Mouse (Mus musculus): ENCODE data around the gene Sik2.
A peak's percentile ranks its signal among the peaks of the same experiment; 100 is the strongest.

Sik2 gene

DNA sequence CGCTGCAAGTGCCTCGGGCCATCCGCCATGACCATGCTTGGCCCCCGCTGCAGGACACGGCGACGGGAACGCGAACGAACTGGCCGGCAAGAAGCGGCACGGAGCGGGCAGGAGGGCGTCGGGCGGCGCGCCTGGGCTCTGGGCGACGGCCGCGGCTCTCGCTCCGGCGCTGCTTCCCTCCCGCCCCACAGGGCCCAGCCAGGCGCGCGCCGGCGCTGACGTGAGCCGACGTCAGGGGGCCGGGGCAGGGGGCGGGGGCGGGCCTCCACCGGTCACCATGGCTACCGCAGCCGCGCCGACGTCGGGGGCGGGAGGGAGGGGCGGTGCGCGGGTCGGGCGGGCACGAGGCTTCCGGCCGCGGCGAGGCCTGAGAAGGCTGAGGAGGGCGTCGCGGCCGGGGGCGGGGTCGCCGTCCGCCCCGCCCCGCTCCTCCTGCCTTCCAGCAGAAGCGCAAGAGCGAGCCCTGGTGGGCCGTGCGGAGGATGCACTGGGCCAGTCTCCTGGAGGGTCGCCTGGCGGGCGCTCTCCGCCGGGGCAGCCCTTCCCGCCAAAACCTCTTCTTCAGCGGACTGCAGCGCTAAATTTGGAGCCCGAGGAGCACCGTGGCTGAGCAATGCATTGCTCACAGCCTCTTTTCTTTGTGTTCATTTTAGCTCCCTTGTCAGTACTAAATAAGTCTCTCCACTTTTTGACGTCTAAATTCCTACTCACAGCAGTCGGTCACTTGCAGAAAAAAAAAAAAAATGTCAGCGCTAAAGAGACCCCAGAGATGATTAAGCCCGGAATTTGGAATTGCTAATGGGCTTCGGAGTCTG is at the start of gene Sik2:
Gene Sik2, minus strand, starts transcription at position 233 of the 815 bp plus-strand sequence.
- peak; percentile 97 for DNase-seq

DNA sequence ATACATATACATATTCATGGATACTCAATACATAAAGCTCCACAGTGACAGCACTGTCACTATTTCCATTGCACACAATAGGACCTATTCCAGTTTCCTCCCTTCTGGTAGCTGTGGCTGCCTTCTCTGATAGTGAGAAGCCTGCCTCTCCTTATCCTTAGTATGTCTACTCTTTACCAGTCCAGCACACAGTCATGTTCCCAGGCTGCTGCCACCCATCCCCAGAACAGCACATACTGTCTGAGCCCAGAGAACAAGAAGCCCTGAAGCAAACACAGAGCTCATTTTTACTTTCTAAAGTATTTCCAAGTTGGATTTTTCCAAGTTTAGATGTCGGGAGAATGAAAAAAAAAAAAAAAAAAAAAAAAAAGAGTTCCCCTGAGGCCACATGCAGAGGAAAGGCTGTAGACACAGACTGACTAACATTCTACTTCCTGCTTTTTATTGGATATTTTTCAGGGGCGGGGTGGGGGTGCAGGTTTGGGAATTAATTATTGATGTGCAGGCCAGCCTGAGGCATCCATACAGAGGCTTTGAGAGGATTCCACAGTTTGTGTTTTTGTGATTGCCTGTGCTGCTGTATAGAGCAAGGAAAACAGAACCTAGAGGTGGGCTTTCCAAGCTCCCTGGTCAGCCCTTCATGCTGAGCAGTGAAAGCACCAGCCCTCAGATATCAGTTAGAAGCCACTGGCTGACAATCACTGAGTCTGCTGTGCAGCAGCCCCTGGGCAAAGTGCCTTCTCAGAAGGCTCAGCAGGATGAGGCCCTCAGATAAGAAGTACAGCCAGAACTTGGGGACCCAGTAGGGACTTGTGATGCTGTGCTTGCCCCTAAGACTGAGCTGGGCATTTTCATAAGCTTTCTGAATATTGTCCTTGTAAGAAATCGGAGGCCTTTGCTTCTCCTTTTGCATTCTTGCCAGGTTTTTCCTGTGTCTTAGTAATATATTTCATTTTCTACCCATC is 47.8 kb upstream of the Sik2 start:
- peak; percentile 9 for DNase-seq

DNA sequence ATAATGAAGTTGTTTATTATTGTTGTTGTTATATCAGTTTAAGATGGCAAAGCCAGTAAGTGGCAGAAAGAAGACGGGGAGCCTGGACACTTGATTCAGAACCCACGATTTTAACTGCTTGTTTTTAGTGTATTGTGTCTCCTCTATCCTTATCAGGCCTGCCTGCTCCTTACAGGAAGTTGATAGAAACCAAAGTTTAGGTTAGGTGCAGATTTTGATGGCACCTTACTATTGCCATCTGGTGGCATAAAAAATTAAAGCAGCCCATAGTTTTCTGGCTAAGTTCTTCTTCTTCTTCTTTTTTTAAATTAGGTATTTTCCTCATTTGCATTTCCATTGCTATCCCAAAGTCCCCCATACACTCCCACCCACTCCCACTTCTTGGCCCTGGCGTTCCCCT is 43.3 kb upstream of the Sik2 start:
- DNase-seq, result no peak

DNA sequence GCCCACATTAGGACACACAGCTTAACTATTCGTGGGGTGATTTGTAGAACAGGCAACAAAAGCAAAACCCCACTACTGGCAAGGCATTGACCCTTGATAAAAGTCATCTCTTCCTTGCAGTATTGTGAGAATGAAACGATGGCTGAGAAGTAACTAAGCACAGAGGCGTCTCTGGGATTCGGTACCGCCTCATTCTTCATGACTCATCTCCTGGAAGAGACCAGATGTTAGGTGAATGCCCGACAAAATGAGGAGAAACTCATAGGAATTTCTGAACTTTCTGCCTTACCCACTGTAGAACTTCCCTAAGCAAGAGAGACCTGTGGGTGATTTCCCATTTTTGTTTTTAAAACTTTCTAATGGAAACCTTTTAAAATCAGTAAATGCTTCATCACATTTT is 33.3 kb upstream of the Sik2 start:
- no peak for DNase-seq

DNA sequence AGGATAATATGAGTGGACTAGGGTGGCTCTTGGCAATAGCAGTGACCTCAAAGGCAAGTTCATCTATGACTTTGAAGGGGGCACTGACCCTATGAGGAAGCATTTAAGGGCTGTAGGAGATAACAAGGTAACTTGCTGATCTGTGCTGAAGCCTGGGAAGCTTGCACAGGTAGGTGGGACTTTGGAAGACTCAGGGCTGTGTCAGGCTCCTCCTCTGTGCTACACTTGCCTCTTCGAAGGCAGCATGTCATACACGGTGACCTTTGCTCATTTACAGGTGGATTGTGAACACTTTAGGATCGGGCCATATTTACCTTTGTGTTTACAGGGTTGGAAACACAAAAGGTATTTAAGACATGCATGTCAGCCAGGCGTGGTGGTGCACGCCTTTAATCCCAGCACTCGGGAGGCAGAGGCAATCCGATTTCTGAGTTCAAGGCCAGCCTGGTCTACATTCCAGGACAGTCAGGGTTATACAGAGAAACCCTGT is 32.7 kb upstream of the Sik2 start:
- DNase-seq, result no peak

DNA sequence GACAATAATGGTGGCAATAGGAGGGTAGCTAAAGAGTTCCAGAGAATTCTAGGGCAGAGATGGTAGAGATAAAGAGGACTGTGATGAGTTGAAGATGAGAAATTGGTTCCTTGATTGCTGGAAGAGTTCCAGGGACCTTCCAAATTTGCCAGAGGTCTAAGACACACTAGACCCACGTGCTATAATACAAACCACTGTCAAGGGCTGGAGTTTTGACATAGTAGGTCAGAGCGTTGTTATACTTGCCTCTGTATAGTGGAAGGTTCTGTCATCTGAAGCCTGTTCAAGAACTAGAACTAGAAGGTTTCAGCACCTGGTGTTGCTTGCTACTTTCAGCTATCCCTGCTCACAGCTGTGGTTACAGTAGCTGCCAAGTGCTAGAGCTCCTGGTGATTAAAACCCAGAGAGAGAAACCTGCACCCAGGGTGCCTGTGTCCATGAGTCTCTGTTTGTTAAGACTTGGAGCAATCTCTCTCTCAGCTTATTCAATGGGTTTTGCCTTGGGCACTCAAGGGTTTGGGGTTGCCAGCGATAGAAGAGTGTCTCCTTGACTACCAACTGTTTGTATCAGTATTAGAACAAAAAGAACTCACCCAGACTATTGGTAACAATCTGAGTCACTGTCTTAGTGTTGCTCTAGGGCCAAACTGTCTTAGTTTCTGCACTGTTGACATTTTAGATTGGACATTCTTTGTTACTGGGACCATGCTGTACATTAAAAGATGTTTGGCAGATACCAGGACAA is 24.1 kb upstream of the Sik2 start:
- no peak for DNase-seq

DNA sequence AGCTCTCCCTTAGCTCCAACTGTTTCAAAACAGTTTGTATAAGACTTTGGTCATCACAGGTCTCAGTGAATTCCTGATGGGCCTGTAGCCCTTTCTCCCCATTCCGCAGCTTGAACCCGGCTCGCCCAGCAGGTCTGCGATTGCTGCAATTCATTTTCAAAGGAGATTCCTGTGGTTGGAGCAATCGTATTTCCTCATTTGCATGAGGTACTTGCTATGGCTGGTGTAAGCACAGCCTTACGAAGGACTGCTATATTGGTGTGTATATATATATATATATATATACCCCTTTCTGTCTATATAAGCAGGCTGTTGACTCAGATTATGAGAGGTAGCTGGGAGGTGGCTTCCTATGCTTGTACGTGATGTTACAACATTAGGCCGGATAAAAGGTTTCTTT is 23.4 kb upstream of the Sik2 start:
- no peak for DNase-seq

DNA sequence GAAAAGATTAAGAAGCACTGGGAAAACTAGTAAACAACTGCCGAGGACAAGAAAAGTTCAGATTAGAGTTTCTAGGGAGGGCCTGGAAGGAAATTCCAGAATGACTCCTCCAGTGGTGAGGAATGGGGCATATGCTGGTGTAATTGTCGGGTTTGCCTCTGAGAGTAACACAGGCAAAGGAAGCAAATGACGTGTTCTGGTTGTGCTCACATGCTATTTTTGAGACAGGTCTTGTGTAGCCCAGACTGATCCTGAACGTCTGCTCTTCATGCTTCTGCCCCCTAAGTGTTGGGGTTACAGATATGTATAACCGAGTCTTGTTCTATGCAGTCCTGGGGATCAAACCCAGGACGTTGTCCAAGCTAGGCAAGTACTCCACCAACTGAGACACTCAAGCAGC is 22.7 kb upstream of the Sik2 start:
- DNase-seq, result no peak

DNA sequence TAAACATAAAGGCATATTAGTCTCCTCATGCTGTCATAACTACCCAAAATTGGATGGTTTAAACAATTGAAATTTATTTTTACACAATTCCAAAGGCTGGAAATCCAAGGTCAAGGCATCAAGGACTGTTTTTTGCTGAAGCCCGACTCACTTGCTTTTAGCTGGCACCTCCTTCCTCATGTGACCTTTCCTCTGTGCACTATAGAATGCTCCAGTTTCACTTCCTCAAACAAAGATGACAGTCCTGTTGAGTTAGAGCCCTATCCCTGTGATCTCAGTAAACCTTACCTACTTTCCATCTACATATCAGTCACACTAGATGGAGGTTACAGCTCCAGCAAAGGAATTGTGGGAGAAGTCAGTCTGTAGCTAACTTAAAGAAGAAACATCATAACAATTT is 21.3 kb upstream of the Sik2 start:
- no peak for DNase-seq

DNA sequence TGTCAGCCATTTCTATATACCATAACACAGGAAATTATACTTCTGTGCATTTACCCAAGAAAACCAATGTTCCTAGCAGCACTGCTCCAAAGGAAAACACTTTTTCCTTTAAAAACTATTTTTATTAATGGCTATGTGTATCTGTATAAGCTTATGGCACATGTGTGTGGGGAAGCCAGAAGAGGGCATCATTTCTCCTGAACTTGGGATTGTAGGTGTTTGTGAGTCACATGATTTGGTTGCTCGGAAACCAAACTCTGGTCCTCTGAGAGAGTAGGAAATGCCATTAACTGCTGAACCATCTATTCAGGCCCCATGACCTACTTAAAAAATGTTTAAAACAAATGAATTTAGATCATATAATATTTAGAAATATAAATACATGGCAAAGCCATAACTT is 18.1 kb upstream of the Sik2 start:
- DNase-seq, result no peak

DNA sequence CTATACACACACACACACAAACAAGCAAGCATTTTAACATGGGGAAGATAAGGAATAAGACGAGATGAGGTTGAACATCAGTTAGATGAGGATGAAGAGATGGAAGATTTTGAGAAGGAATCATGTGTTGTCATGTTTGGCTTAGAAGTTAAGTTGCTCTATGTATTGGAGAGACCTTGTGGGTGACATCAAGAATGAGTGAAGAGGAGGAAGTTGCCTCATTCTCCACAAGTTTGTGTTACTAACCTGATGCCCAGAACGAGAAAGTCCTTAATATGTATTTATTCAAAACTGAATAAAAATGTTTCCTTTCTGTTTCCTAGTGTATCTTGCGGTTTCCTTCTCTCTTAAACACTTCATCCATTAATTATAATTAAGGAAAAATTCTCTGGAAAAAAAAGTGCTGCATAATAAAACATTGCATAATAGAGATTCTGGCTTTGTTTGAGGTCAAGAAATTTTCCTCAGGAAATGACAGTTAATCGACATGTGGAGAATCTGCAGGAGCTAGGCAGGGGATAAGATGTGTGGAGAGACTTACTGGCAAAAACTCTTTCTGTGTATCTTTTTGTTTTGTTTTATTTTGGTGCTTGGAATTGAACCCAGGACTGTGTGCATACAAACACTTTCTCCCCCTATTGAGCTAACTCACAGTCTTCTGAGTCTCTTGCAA is 12.4 kb upstream of the Sik2 start:
- no peak for DNase-seq

DNA sequence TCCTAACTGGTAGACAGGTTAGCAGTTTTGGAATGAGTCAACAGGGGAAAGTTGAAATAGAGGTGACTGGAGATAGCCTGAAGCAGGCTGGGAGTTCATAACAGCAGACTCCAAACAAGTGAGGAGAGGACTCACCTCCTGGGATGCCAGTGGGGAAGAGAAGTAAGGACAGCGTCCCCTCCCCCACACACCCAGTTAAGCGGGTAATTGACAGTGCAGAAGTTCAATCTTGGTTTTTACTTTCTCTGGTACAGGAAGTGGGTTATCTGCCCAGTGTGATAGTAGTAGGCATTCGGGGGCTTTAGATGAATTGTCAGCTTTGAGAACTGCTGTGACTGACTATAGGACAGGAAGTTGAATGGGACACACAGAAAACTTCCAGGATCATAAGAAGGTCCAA is 11.5 kb upstream of the Sik2 start:
- peak; percentile 7 for DNase-seq

DNA sequence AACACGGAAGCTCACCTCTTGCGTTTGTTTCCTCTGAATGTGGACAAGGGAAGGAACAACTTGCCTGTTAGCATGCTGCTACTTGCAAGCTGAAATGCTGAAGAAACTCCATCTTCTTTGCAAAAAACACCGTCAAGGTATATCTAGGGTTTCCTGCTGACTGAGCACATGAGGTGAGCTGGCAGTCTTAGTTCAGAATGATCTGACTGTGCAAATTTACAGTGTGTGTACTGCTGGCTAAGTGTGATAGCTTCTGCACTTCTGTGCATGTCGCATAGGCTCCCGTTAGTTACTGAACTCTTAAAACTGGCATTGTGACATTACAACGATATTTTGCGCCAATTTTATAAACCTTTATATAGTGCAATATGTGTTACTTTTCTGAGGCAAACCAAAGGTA is 10.8 kb upstream of the Sik2 start:
- no peak for DNase-seq

DNA sequence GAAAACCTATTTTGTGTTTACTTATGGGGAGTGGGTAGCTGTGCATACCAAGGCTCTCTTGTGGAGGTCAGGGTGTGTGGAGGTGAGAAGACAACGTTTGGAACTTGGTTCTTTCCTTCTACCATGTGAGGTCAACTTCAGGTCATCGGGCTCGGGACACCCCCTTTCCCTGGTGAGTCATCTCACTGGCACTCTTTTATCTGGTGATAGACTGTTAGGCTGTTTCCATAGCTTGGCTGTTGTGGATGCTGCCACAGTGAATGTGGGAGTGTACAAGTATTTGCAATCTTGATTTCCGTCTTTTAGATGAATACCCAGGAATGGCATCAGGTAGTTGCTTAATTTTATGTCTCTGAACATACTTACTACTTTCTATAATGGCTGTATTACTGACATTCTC is 6.9 kb upstream of the Sik2 start:
- DNase-seq, result no peak

DNA sequence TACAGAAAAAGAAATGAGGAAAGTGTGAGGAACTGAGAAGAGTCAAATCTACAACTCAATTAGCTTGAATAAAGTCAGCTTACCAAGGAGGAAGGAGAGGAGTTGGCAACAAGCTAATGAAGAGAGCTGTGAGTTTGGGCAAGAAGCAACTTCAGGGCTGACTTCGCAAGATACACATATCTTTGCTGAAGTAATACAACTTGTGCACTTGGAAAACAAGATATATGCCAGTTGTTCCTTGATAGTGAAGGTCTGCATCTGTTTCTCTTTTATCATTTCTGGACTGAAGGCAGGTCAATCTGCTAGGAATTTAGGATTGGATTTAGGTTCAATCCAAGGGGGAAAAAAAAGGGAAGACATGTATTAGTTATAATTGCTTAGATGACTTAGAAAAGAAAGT is 4.8 kb upstream of the Sik2 start:
- DNase-seq, result no peak

DNA sequence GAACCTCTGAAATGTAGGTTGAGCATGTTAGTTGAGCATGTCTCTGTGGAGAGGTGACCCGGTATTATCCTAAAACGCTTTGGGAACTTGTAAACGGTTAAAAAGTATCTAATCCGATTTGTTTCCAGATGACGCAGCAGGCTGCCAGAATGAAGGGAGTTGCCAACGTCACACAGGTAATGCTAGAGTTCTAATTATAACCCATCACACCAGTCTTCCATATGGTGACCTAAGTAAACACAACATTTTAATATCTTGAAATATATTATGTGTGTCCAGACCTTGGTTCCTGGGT is 730 bp upstream of the Sik2 start:
- peak; percentile 13 for DNase-seq

DNA sequence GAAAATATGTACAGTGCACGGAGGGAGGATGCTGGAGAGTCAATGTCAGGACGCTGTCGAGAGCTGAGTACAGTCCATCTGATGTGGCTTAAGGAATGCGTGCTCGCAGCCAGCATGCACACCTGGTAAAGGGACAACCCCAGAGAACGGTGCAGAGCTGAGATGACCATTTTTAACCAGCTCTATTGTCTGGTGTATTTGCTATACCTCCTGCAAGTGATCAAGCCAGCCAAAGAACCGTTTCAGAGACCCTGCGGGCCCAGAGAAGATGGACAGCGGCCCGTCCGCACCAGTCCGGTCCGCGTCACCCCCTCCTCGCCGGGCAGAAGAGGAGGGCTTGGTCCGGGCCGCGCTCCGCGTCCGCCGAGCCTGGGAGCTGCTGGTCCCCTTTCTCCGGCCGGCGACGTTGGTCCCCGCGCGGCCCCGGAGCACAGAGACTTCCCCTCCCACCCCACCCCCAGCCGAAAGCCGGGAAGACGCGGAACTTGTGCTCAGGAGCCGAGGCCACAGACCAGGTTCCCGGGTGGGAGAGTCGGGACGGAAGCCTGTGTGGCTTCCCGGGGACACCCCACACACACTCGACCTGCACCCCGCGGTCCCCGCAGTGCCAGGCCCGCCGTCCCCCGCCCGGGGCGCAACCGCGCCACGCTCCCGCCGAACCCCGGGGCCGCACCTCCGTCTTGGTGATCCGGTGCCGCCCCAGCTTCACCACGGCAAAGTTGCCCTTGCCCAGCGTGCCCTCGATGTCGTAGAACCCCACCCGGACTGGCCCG is 619 bp downstream of the Sik2 start:
- peak; percentile 64 for DNase-seq

DNA sequence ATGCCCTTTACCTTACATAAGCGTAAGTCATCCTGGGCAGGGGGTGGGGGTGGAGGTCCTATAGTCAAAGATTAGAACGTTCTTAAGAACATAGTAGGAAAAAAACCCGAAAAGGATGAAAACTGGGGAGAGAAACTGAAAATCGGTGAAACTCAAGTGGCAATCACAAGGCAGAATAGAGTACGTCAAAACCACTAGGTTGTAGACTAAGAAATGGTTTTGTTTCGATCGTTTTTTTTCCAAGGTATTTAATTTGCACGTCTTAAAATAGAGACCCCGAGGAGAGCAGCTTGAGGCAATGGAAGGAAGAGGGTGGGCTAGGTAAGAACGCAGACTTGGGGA is 1.2 kb downstream of the Sik2 start:
- DNase-seq, result no peak

DNA sequence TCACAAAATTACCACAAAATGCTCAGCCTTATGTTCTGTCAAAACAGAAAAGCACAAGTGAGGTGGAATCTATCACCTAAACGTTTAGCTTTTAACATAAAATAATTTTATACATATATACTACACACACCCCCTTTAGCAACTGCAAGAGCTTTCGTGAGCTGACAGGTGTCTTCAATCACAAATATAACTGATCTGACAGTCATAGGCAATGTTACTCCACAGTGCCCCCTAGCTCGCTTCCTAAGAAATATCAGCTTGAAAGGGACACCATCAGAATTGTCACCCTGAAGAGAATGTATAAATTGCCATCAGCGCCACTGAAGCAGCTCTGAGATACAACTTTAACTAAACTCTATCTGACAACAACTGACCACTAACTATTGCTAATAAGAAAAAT is 2.0 kb downstream of the Sik2 start:
- peak; percentile 83 for DNase-seq

DNA sequence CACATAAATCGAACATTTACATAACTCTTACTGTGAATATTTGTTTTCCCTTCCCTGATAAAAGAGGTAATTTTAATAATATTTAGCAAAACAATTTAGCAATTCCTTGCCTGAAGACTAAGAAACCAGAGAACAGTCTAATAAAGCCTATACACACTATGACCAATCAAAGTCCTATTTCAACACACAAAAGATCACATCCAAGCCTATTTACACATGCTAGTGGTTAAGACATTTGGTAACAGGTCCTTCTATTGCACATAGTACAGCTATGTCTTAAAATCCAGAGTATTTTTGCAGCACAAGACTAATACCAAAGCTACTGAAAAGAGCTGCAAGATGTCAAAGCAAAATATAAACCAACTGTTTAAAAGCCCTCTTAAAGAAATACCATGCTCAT is 4.8 kb downstream of the Sik2 start:
- no peak for DNase-seq

DNA sequence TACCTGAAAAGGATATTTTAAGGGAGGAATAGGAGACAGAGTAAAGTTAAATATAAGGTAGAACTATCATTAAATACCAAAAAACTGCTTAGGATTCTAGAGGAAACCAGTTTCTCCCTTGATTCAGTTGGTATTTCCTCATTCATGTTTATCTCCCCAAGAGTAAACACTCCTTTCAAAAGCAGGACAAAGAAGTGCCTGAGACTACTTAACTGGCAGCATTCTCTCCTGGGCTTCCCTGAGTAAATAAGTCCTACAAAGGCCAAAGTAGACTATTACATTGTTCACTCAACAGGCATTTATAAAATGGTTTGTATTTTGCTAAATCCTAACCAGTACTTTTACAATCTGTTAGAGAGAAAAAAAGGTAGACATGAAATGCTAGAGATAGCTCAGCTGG is 22.2 kb downstream of the Sik2 start:
- no peak for DNase-seq

DNA sequence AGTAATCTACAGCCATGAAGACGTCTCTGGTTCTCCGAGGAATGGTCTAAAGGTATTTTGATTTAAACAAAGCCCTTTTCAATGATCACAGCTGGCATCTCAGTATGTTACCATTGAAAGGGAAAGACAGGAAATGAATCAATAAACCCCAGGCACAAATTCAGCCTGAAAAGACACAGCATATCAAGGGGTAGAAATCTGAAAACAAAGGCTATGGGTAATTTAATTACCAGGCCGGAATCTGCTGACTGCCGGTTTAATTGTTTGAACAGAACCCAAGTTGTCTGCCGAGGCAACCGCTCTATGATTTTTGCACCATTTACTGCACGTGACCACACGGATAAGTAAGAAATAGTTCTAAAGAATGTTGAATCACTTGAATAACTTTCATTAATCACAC is 22.8 kb downstream of the Sik2 start:
- no peak for DNase-seq

All from liver (tissue).